Mouse (Mus musculus) 416B (cell line): ENCODE data around the gene Krt20.

Source experiments
- DNase-seq: peaks from one replicate; pipeline ENCODE4 v3.0.0; 2011; ENCODE audit warnings: low read depth

Krt20 gene

DNA sequence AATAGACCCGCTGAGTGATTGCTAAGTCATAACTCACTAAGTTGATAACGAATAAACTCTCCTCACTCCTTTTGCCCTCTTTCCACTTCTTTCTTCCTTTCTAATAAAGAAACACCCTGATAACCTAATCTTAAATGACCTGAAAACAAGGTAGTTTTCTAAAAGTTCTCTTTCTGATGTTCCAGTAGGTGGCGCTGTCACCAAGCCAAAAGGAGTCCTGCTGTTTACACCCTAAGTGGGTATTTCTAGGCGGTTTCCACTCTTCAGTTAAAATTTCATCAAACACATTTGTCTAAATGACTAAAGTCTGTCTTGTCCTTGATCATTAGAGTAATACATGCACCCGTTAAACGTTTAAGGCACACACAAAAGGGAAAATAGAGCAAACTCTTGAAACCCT, 24.7 kb downstream of the Krt20 start:
- peak; percentile 57 for DNase-seq

DNA sequence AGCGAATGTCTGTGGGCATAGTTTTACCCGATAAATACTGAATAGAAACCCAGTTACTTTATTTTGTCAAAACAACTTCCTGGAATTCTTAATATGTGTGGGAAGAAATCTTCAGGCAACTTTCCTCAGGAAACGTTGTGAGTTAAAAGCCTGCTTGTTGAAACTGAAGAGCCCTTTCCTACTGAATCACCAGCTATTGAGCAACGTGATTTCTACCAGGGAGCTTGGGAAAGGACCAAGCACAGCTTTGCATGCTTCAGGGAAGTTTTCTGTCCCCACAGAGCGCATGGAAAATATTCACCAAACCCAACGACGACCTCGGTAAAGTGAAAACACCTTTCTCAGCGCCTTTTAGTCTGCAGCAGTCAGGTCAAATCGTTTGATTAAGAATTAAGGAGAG, 31.8 kb downstream of the Krt20 start:
- no peak for DNase-seq

DNA sequence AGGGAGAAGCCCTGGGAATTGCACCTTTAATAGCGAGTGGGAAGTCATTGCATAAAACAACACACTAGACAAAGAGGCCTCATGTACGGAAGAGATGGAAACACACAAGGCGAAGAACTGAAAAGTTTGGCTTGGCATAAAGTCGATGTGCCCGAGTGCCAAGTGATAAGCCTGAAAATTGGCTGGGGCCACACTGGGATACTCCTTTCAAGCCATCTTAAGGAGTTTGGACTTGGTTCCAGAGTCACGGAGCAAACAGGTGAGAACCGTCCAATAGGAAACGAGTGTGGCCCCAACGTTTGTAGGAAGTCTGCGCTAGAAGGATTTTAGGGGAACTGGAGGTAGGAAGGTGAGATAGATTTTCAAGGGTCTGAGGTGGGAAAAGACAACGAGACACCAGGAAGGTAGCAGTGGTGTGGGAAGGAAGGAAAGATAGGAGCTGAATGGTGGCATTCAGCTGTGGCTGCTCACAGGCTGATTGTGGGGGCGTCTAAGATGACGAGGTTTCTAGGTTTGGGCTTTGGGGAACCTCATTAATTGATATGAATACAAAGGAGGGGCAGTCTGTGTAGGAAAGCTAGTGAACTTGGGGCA, 37.9 kb downstream of the Krt20 start:
- no peak for DNase-seq

DNA sequence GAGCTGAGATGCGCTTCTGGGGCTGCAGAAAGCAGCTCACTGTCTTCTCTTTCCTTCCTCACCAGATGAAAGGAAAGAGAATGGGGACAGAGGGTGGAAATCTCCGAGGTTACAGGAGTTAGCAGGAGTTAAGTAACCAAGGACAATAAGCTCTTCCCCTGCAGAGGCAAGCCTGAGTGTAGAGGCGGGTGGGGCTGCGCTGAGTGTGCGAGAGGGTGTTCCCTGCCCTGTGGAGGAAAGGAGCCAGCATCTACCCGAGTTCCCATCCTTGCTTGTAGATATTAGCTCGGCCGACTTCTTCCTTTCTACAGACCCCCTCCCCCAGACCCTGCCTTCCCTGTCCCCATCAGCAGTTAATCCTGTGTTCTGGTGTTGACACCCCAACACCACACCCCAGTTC, 39.1 kb downstream of the Krt20 start:
- DNase-seq, result no peak

DNA sequence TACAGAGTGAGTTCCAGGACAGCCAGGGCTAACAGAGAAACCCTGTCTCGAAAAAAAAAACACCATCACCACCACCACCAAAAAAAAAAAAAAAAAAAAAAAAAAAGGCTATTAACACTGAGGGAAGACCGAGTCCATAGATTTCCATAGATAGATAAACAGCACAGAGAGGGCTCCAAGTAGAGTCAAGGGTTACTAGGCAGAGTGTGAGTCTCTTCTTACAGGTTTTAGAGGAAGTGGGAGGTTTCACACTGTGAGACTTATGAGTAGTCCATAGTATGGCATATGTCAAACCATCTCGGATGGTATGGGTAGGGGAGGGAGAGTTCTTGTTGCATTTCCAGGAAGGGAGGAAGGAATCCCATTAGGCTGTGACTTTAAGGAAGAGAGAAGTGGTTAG, 39.9 kb downstream of the Krt20 start:
- DNase-seq, result no peak

DNA sequence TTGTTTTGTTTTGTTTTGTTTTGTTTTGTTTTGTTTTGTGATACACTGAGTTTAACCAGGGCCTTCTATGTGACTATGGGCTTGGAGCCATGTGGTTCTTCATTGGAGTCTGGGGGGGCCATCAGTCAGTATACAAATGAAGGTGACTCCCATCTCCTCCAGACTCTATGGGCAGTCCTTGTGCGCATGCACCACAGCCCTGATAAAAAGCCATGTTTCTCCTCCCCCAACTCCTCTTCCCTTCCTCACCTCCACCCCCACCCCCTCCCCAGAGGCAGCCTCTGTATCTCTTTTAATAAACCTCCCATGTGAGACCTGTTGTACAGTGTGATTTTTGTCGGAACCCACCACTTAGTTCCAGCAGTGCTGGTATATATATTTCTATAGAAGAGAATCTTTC, 41.3 kb downstream of the Krt20 start:
- no peak for DNase-seq

DNA sequence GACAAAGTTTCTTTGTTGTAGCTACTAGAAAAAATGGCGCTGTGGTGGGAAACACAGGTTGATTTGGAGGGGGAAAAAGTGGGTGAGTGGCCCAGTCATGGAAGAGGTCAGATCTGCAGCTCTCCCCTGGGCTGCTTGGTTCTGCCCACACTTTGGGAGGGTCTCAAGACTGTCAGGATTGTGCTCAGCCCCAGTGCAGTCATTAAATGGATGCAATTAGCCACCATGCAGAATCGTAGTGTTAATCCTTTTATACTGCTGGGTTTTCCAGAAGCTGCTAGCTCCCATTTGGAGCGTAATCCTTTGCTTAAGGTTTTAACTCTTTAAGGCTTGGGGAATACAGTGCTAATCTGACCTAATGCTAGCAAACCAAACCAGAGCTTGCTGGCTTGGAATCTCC, 41.9 kb downstream of the Krt20 start:
- DNase-seq, result no peak

DNA sequence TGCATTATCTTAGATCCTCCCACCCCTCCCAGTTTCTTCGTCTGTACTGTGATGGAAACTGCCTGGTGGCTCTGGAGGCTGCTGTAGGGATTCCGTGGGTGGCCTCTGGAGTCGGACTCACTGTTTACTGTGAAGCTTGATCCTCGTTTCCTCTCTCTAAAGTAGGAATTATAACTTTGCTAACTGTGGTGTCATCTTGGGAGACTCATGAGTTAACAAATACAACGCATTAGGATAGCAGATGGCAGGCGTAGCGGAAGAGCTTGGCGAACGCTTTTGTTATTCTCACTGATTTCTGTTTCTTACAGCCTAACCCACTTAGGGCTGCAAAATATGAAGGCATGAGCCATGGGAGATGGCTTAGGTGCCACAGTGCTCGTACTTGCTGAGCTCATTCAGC, 45.5 kb downstream of the Krt20 start:
- DNase-seq, result no peak

DNA sequence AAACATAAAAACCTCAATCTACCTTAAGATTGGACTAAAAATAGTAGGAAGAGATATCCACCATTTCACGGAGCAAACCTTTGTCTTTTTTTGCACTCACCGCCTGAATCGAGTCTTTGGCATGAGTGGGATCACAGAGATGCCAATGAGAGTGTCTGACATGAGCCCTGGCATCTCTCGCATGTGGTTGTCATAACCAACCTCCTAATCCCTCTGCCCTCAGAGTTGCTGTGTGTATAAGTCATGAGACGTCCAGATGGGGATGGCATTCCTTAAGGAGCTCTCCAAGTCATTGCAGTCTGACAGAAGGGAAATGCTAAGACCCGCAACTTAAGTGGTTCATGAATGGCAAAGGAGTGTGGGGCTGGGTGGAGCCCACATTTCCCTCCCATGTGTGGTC, 46.6 kb downstream of the Krt20 start:
- no peak for DNase-seq

DNA sequence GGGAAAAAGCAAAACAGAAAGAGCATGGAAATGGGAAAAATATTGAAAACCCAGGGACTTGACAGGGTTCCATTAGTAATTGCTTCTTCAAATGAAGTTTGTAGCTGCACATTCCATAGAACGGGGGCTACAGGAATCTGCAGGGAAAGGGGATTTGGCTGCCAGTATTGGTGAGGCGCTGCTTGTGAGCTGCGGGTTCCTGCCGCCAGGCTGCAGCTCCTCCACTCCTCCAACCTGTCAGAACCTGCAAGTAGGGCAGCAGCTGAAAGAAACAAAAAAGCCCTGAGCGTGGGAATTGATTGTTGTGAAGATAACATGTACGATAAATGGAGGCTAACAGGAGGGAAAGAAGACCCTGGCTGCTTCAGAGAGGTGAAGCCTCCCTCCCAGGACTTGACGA, 47.1 kb downstream of the Krt20 start:
- DNase-seq, result no peak

DNA sequence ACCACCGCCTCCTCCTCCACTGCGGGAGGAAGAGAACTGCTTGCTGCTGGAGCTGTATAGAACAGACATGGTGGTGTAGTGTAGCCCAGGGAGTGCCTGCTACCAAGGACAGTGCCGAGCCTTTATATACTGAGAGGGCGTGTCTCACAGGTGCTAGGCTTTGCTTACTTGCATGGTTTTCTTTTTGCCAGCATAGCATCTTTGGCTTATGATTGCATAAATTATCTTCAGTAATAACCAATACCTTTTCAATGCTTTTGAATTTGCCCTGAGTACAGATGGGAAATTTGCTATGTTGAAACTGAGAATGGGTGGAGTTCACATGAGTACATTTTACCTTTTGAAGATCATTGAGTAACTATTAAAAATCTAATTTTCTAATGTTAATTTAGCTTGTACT, 48.7 kb downstream of the Krt20 start, which contains the start of gene Krt10:
Gene Krt10, minus strand, starts transcription at position 101 of the 400 bp plus-strand sequence.
- no peak for DNase-seq

DNA sequence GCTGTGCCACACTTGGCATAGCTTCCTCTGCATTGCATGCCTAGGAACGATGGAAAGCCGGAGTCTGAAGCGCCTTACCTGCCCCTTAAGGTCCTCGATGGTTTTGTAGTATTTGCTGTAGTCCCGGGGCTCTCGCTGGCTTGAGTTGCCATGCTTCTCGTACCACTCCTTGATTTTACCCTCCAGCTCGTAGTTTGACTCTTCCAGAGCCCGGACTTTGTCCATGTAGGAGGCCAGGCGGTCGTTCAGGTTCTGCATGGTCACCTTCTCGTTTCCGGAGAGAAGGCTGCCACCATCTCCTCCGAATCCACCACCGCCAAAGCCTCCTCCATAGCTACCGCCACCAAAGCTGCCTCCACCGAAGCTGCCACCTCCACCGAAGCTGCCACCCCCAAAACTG, 49.3 kb downstream of the Krt20 start:
- DNase-seq, result no peak

DNA sequence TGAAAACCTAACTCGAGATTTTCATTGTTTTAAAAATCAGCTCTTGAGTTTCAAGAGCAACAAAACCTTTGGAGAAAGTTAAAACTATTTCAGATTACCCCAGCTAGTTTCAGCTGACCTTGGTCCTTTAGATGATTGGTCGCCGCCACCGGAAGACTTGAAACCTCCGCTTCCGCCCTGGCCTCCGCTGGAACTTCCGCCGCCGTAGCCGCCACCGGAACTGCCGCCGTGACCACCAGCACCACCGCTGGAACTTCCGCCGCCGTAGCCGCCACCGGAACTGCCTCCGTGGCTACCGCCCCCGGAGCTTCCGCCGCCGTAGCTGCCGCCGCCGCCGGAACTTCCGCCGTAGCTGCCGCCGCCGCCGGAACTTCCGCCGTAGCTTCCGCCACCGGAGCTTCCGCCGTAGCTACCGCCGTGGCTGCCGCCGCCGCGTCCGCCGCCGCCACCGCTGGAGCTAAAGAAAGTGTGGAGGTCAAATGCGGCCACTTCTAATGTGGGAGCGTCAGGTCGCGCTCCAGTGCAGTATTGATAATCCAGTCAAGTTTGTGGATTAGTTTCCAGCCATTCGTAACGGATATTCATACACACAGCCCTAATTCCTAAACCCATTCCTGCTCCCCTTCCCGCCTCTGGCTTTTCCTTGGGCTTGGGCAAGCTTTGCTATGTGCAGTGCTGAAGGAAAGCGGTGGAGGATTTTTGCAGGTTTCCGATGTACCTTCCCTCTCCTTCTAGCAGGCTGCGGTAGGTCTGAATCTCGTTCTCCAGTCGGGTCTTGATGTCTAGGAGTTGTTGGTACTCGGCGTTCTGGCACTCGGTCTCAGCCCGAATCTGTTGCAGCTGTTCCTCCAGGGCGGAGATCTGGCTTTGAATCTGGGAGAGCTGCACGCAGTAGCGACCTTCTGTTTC, 51.9 kb downstream of the Krt20 start:
- peak; percentile 81 for DNase-seq

DNA sequence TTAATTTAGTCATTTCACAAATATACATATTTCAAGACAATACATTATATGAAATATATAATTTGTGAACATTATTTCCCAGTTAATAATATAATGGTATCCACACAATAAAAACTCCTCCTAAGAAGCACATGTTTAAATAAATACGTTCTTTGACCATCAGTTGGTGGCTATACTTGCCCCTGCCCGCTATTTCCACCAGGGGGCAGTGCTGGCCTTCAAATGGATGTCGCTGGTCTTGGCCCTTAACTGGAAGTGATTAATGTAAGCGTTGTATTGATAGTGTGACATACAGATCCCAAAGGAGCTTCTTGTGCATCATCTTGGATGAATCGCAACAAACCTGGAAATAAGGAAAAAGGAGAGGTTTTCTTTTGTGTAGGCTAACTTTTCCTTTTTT, 58.4 kb downstream of the Krt20 start:
- DNase-seq, result peak; percentile 79
